Mouse (Mus musculus): ENCODE measurements around the gene Ttll4. TPM values are rescaled to one million over a fixed set of nuclear protein-coding genes. Genes with fewer than 3 reads are reported as not detected.

The Ttll4 gene
- polyA plus RNA-seq, 3 experiments from 2014 or later: 8.1 to 15.9 (median 14.8) TPM

Other genes starting within 250 kb of the Ttll4 start
- gene Cnot9, start 155.7 kb upstream of the Ttll4 start, polyA plus RNA-seq (2017; shearing (Covaris generic)): 10 to 100 TPM; 39.4 to 72.2 (median 52.6) TPM
- gene Plcd4, start 118.9 kb upstream of the Ttll4 start, polyA plus RNA-seq (2017; shearing (Covaris generic)): 1 to 10 TPM; 1.1 to 5.6 (median 2.5) TPM
- gene Usp37, start 117.5 kb upstream of the Ttll4 start, polyA plus RNA-seq (2017; shearing (Covaris generic)): 10 to 100 TPM; 29.2 to 30.1 (median 29.4) TPM
- gene Zfp142, start 73.5 kb upstream of the Ttll4 start, polyA plus RNA-seq (2017; shearing (Covaris generic)): 10 to 100 TPM in 2 of 3 experiments, 1 to 10 TPM in 1; 8.3 to 20.9 (median 11.0) TPM
- gene Bcs1l, start 73.5 kb upstream of the Ttll4 start, polyA plus RNA-seq (2017; shearing (Covaris generic)): 10 to 100 TPM; 11.1 to 16.0 (median 15.5) TPM
- gene Rnf25, start 60.3 kb upstream of the Ttll4 start, polyA plus RNA-seq (2017; shearing (Covaris generic)): 10 to 100 TPM; 19.2 to 25.0 (median 22.0) TPM
- gene Stk36, start 60.3 kb upstream of the Ttll4 start, polyA plus RNA-seq (2017; shearing (Covaris generic)): not detected
- 1 to 10 TPM in 1 of 3 experiments, not detected in 2; 1.4 TPM for gene Cyp27a1, start 51.8 kb downstream of the Ttll4 start, polyA plus RNA-seq (2017; shearing (Covaris generic))
- not detected for gene Prkag3, start 87.5 kb downstream of the Ttll4 start, polyA plus RNA-seq (2017; shearing (Covaris generic))
- not detected for gene Wnt6, start 110.1 kb downstream of the Ttll4 start, polyA plus RNA-seq (2017; shearing (Covaris generic))
- under 1 TPM in 1 of 3 experiments, not detected in 2; 0.19 TPM for gene Wnt10a, start 129.8 kb downstream of the Ttll4 start, polyA plus RNA-seq (2017; shearing (Covaris generic))
- gene Cdk5r2, start 193.2 kb downstream of the Ttll4 start, polyA plus RNA-seq (2017; shearing (Covaris generic)): not detected
- gene Fev, start 223.7 kb downstream of the Ttll4 start, polyA plus RNA-seq (2017; shearing (Covaris generic)): not detected
- gene Cryba2, start 231.4 kb downstream of the Ttll4 start, polyA plus RNA-seq (2017; shearing (Covaris generic)): not detected